Mouse (Mus musculus) testis, adult 2 months (tissue): ENCODE results near the gene Irf1.

Experiments used
- CTCF ChIP-seq: fragments of 200-500 bp; IDR thresholded peaks from 2 replicates; pipeline ENCODE4 v1.5.1; 2012; ENCODE audit warnings: low read depth, mild to moderate bottlenecking, inconsistent platforms, low read length, moderate library complexity; ENCODE audit not compliant: control insufficient read depth, insufficient read depth, insufficient replicate concordance
- POLR2A ChIP-seq: fragments of 200-500 bp; IDR thresholded peaks from 2 replicates; pipeline ENCODE4 v1.6.1; 2012; ENCODE audit warnings: low read depth, mild to moderate bottlenecking, inconsistent platforms, low read length, moderate library complexity; ENCODE audit not compliant: control insufficient read depth

GRCm38 (mm10) chr11:53749716-53750352, 20.0 kb upstream of the Irf1 start:
- no peak for TF ChIP-seq POLR2A
- TF ChIP-seq CTCF: no peak
